In genomic region chr1:165194662-165195013, GRCm38 (mm10) we compare ENCODE assay signal across 9 mouse cellular contexts. TPM values are rescaled to one million over a fixed set of nuclear protein-coding genes. Genes with fewer than 3 reads are reported as not detected.
DNase-seq lines count a peak whose midpoint lies in the region; ATAC-seq and TF ChIP-seq lines count a peak whose summit lies in the region.
"Had no signal": no experiment of that assay in that cellular context is flagged by ENCODE, and none has a peak within 500 bp of the region (broad histone marks: within the 10 kb centered on the region; RNA-seq: fewer than 3 reads in every experiment).

No protein-coding gene starts in this region.

- ATAC-seq in embryonic facial prominence, embryonic 15.5 days (ENCODE audit: insufficient number of reproducible peaks, low FRiP score, low TSS enrichment, low read depth) = no peak
- ATAC-seq in intestine, embryonic 16.5 days = peak; percentile 53
- ATAC-seq in neural tube, embryonic 13.5 days (ENCODE audit: low read depth) = no peak; the same call in 1 of the 2 replicates

- H3K4me1 ChIP-seq in lung, adult 2 months (ENCODE audit: control insufficient read depth, insufficient read depth, low read length) = peaks cover 8% of the 10 kb centered on the region; the same call in 1 of the 2 replicates
- peaks cover 8% of the 10 kb centered on the region; the same call in 1 of the 2 replicates for H3K4me1 ChIP-seq in embryonic facial prominence, embryonic 15.5 days
- peaks cover 18% of the 10 kb centered on the region for H3K4me1 ChIP-seq in intestine, embryonic 16.5 days (ENCODE audit: control insufficient read depth, insufficient read depth, low read length)
- peaks cover 26% of the 10 kb centered on the region for H3K4me1 ChIP-seq in neural tube, embryonic 13.5 days (replicated peaks)

- intact Hi-C loops in left cerebral cortex, postnatal 14 days (cut with DNase I) = no loop called here

- no peaks in the 10 kb centered on the region for H3K27me3 ChIP-seq in embryonic facial prominence, embryonic 15.5 days
- H3K27me3 ChIP-seq in intestine, embryonic 16.5 days (replicated peaks; ENCODE audit: control insufficient read depth, insufficient read depth, low read length) = no peaks in the 10 kb centered on the region
- H3K27me3 ChIP-seq in neural tube, embryonic 13.5 days = peaks cover 26% of the 10 kb centered on the region

- H3K9me3 ChIP-seq in embryonic facial prominence, embryonic 15.5 days (replicated peaks) = no peaks in the 10 kb centered on the region
- no peaks in the 10 kb centered on the region for H3K9me3 ChIP-seq in intestine, embryonic 16.5 days (ENCODE audit: control insufficient read depth, low read length)
- H3K9me3 ChIP-seq in neural tube, embryonic 13.5 days = no peaks in the 10 kb centered on the region

- peak overlapping the region; percentile 92 for H3K4me2 ChIP-seq in embryonic facial prominence, embryonic 15.5 days (replicated peaks)
- peak overlapping the region; percentile 83 for H3K4me2 ChIP-seq in intestine, embryonic 16.5 days (ENCODE audit: low read depth, low read length)
- peak overlapping the region; percentile 98 for H3K4me2 ChIP-seq in neural tube, embryonic 13.5 days

- peak overlapping the region; percentile 91 for H3K4me3 ChIP-seq in lung, adult 2 months (replicated peaks; ENCODE audit: extremely low read depth, low read depth, low read length)
- H3K4me3 ChIP-seq in embryonic facial prominence, embryonic 15.5 days (replicated peaks) = peak overlapping the region; percentile 77
- H3K4me3 ChIP-seq in intestine, embryonic 16.5 days (ENCODE audit: low read length) = peak overlapping the region; percentile 80
- H3K4me3 ChIP-seq in neural tube, embryonic 13.5 days = peak overlapping the region; percentile 74

- no peaks in the 10 kb centered on the region for H3K36me3 ChIP-seq in embryonic facial prominence, embryonic 15.5 days
- H3K36me3 ChIP-seq in intestine, embryonic 16.5 days (ENCODE audit: control insufficient read depth, insufficient read depth, low read length) = no peaks in the 10 kb centered on the region
- H3K36me3 ChIP-seq in neural tube, embryonic 13.5 days = no peaks in the 10 kb centered on the region

- 0 out of 2 replicates have a peak overlapping the region, but pooled peaks have one; percentile 63 for H3K9ac ChIP-seq in embryonic facial prominence, embryonic 15.5 days
- peak overlapping the region; percentile 93 for H3K9ac ChIP-seq in intestine, embryonic 16.5 days (ENCODE audit: low read depth, low read length)
- H3K9ac ChIP-seq in neural tube, embryonic 13.5 days = peak overlapping the region; percentile 73

- DNase-seq in lung, adult 2 months = no peak
- DNase-seq in lung, postnatal 36 days = no peak
- no peak for DNase-seq in ovary, postnatal 36 days (ENCODE audit: low spot score)
- DNase-seq in thymus, postnatal 14 days = no peak
- no peak for DNase-seq in left cerebral cortex, postnatal 14 days (ENCODE audit: low spot score in 2 of 2)

- TF ChIP-seq CTCF in lung, adult 2 months (IDR thresholded peaks at IDR 0.05; ENCODE audit: insufficient read depth, low read length) = no peak

- H3K27ac ChIP-seq in embryonic facial prominence, embryonic 15.5 days (replicated peaks) = peak overlapping the region; percentile 83; the same call in 1 of the 2 replicates
- H3K27ac ChIP-seq in intestine, embryonic 16.5 days (ENCODE audit: low read length) = peak overlapping the region; percentile 69
- H3K27ac ChIP-seq in neural tube, embryonic 13.5 days (replicated peaks) = no peak overlapping the region

- WGBS in lung, adult 2 months = 8% methylated on average over 5 of the region's 5 CpGs
- WGBS in embryonic facial prominence, embryonic 15.5 days = 8% methylated on average over 5 of the region's 5 CpGs
- 4% methylated on average over 5 of the region's 5 CpGs for WGBS in intestine, embryonic 16.5 days
- WGBS in neural tube, embryonic 13.5 days = 13% methylated on average over 5 of the region's 5 CpGs

- no peak for TF ChIP-seq POLR2A in lung, adult 2 months (IDR thresholded peaks at IDR 0.05; ENCODE audit: borderline replicate concordance, extremely low read depth, low read depth, low read length)

RNA-seq across cellular contexts. Expression of gene Sft2d2, which starts 0.4 kb away (rescaled TPM):
- 53.9 and 71.5 TPM in 2 replicates for polyA plus RNA-seq in lung, adult 2 months (2012; rRNA removed)
- polyA plus RNA-seq in embryonic facial prominence, embryonic 15.5 days (2015; fragmentation: Nextera tagmentation; extraction: Ambion mirVana) = 17.5 and 18.3 TPM in 2 replicates
- polyA plus RNA-seq in intestine, embryonic 16.5 days (2015; fragmentation: Nextera tagmentation; extraction: Ambion mirVana) = 28.6 and 33.3 TPM in 2 replicates
- 5.7 and 6.3 TPM in 2 replicates for polyA plus RNA-seq in neural tube, embryonic 13.5 days (2015; fragmentation: Nextera tagmentation; extraction: Ambion mirVana)
- total RNA-seq in left cerebral cortex, postnatal 14 days (2021) = 1 to 10 TPM; 8.1 to 9.5 TPM

RNA-seq across cellular contexts. Expression of gene Tbx19, which starts 34.1 kb away (rescaled TPM):
- polyA plus RNA-seq in lung, adult 2 months (2012; rRNA removed) = 0.08 and 0.34 TPM in 2 replicates
- not detected in 2 replicates for polyA plus RNA-seq in embryonic facial prominence, embryonic 15.5 days (2015; fragmentation: Nextera tagmentation; extraction: Ambion mirVana)
- not detected in 2 replicates for polyA plus RNA-seq in intestine, embryonic 16.5 days (2015; fragmentation: Nextera tagmentation; extraction: Ambion mirVana)
- polyA plus RNA-seq in neural tube, embryonic 13.5 days (2015; fragmentation: Nextera tagmentation; extraction: Ambion mirVana) = not detected in 2 replicates
- not detected for total RNA-seq in left cerebral cortex, postnatal 14 days (2021)
- total RNA-seq: left cerebral cortex, adult 8-10 months had no signal

RNA-seq across cellular contexts. Expression of gene Tiprl, which starts 42.2 kb away (rescaled TPM):
- 16.3 and 21.2 TPM in 2 replicates for polyA plus RNA-seq in lung, adult 2 months (2012; rRNA removed)
- 87.6 TPM in 2 replicates for polyA plus RNA-seq in embryonic facial prominence, embryonic 15.5 days (2015; fragmentation: Nextera tagmentation; extraction: Ambion mirVana)
- polyA plus RNA-seq in intestine, embryonic 16.5 days (2015; fragmentation: Nextera tagmentation; extraction: Ambion mirVana) = 77.9 and 83.9 TPM in 2 replicates
- polyA plus RNA-seq in neural tube, embryonic 13.5 days (2015; fragmentation: Nextera tagmentation; extraction: Ambion mirVana) = 122 and 141 TPM in 2 replicates
- 10 to 100 TPM; 65.1 to 67.6 TPM for total RNA-seq in left cerebral cortex, postnatal 14 days (2021)
